Mouse (Mus musculus): ENCODE data around the gene Agpat4.

DNA sequence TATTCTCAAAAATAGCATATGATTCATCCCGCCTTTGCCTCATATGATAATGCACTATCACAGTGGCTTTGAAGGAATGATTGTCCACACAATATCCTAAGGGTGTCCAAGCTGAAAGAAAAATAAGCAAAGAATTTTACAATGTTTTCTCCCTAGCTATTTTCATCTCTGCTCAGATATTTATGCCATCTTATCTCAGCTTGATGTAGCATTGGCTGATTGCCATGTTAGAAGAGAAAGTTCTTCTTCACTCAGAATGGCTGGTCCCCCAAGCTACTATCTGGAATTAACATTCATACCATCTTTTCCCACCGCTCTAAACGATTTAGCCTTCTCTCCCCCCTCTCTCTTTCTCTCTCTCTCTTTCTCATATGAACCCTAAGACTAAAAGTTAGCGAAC lies 29.3 kb downstream of the Agpat4 start:
- TF ChIP-seq CTCF (IDR thresholded peaks at IDR 0.05; ENCODE audit: low read depth, low read length) (no peak), POLR2A (IDR thresholded peaks at IDR 0.05; ENCODE audit: borderline replicate concordance, low read depth, low read length) (no peak)
